Mouse (Mus musculus): ENCODE results near the gene Lrrk1. TPM values are rescaled to one million over a fixed set of nuclear protein-coding genes. Genes with fewer than 3 reads are reported as not detected.

The Lrrk1 gene
- total RNA-seq, 2 experiments from 2014 or later: 7.7 to 9.2 TPM

DNA sequence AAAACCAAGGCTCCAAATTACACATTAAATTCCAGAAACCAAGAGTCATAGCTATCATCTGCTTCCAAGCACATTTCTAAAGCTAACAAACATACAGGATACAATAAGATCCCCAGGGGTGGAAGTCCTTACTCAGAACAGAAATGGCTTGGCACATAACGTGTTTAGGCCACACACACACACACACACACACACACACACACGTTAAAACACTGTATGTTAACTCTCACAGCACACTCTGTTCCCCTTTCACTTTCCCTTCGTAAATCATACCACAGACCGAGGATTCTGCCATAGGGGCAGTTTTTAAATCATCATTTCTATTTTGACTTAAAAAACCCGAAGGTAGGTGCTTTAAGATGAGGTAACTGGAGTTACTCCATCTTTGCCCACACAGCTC, 3.9 kb downstream of the Lrrk1 start:
- DNase-seq: no peak

GRCm38 (mm10) chr7:66376560-66376959, 11.6 kb downstream of the Lrrk1 start:
- no peak for DNase-seq

- DNase-seq: no peak
Measured at GRCm38 (mm10) chr7:66375736-66376135, 12.4 kb downstream of the Lrrk1 start.

DNA sequence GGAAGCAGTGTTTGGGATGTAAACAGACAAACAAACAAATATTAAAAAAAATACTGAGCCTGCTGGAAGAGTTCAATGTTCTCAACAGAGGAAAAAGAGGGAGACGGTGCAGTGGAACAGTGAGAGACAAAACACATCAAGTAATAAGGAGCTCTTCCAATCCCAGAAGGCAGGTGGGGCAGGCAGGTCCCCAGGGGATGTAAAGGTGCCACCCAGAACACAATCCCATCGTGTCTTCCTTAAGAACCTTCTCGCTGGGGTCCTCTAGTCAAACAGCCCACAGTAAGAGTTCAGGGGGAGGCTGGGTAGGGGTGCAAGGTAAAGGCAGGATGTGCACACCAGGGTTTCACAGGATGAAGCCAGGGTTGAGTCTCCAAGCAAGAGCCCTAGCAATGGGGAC, 14.8 kb downstream of the Lrrk1 start:
- DNase-seq: no peak

GRCm38 (mm10) chr7:66370970-66371369, 17.2 kb downstream of the Lrrk1 start:
- DNase-seq: no peak

DNA sequence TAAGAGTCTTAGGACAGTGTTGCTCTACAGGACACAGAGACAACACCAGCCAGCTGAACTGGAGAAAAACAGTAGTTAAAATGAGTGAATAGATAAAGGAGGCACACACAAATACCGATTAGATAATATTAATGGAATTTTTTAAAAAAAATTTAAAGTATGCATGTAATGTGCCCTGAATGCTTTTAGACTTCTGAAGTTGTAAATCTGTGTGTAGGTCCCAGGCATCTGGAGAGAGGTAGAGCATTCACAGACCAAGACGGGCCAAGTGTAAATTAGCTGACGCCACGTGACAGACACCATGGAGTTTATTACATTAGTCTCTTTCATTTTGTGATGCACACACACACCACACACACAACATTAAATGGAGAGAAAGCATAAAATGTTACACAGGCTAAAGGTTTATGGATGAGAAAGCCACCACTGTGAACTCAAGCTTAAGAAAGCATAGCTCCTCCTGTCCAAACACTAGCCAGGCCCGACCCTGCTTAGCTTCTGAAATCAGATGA, 18.2 kb downstream of the Lrrk1 start:
- DNase-seq: no peak

- no peak for DNase-seq
Measured at GRCm38 (mm10) chr7:66369071-66369933, 18.8 kb downstream of the Lrrk1 start.

DNA sequence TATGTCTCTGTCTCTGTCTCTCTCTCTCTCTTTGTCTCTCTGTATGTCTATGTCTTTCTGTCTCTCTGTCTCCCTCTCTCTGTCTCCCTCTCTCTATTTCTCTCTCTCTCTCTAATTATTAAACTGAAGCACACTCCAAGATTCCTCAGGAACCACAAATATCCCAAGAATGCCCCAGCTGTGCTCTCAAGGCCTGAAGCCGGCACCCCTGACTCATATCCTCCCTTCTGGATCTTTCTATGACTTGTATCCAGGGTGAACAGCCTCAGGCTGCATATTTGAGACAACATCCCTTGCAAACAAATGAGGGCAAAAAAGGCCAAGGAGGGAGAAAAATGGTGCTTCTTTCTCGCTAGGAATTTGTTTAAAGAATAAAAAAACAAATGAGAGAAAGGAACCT, 22.2 kb downstream of the Lrrk1 start, which contains the start of gene Gm10974:
TSS of gene Gm10974 (plus strand) at position 2 of the 400 bp plus-strand sequence.
- no peak for DNase-seq

DNA sequence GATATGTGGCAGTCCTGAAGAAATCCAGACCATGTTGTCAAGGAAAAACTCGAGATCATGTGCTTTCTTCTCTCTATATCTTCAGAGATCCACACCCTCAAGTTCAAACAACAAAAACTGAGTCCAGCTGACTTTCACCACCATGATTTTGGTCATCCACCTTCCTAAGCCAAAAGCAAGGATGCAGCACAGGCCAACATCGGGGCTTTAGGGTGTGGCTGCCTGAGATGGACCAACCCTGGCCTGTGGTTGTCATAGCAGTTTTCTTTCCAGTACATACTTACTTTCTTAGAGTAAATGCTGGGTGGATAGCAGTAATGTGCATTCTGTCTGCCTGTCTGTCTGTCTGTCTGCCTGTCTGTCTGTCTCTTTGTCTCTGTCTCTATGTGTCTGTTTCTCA, 22.7 kb downstream of the Lrrk1 start:
- DNase-seq: no peak

DNA sequence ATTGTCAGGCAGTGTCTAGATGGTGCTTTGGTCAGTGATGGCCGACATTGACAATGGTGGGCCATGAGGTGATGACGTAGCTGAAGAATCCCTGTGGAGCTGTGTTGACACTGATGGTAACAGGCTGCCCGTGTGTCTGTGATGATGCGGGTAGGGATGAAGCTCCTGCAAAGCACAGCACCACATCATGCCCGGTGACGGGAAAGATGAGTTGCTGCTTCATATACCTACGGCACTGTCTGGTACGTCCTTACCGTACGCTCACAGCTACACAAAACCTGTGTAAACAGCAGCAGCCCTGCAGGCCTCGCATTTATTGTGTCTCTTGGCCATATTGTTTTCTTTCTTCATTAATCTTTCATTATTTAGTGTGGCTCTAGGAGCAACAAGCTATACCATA, 23.7 kb downstream of the Lrrk1 start:
- no peak for DNase-seq

GRCm38 (mm10) chr7:66359044-66359443, 29.1 kb downstream of the Lrrk1 start:
- DNase-seq: no peak

- DNase-seq: no peak
Measured at GRCm38 (mm10) chr7:66358461-66358860, 29.7 kb downstream of the Lrrk1 start.

DNA sequence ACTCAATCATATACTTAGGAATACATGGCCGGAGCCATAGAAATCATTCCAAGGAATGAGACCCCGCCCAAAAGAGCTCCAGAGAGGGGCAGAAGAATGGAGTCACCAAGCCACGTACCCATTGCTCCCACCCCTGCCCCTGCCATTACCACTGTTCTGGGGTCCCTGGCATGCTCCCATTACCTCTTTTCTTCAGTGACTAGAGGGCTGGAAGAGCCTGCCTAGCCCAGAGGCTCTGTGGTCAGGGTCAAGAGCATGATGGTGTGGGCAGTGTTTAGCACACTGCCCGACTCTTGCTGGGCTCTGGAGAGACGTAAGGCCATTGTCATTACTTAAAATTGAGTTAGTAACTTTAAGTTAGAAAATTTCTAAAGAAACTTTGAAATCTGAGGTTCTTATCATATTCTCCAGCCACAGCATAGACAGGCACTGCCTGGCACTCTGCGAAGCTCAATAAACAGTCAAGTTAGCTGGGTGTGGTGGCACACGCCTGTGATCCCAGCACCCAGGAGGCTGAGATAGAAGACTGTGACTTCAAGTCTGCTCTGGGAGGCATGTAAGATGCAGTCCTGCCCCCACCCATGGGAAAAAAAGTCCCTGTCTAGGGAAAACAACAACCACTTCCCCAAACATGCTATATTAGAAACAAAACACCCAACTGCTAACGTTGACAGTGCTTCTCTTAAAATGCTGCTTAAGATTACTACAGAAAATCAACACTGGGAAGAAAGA, 32.2 kb downstream of the Lrrk1 start:
- DNase-seq: no peak

DNA sequence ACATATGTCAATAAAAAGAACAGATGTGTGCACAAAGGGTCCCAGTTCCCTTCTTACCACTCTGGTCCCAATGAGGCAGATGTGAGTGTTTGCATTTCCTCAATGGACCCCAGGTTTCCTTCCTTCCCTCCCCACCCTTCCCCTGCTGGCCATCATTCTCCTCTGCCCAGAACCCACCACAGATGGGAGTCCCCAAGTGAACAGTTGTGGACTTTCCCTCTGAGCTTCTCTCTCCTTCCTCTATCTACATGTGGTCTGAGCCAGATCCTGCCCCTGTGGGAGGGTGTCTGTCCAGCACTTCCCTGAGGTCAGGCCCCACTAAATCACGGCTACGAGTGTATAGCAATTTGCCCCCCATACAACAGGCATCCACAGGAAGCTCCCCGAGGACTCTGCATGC, 33.2 kb downstream of the Lrrk1 start:
- no peak for DNase-seq

- no peak for DNase-seq
Measured at GRCm38 (mm10) chr7:66351074-66351473, 37.1 kb downstream of the Lrrk1 start.

DNA sequence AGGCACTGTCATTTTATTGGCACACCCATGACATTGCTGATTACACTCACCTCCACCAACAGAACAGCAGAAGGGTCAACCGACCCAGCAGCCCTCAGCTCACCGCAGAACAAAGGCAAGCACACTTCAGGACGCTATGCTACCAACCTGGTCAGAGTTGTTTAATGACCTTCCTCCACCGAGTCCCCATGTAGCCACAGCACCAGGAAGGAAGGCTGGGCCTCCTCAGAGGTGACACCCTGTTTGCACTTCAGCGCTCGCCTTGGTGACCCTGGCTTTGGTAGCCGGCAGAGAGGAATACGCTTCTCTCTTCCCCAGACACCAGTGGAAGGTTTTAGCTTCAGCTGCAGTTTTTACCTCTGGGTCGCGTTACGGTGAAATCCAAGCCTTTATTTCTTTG, 38.5 kb downstream of the Lrrk1 start:
- no peak for DNase-seq

- no peak for DNase-seq
Measured at GRCm38 (mm10) chr7:66348588-66348987, 39.6 kb downstream of the Lrrk1 start.

GRCm38 (mm10) chr7:66346959-66347663, 41.0 kb downstream of the Lrrk1 start:
- DNase-seq: no peak

- DNase-seq: no peak
Measured at GRCm38 (mm10) chr7:66343307-66343706, 44.8 kb downstream of the Lrrk1 start.

- no peak for DNase-seq
Measured at GRCm38 (mm10) chr7:66342831-66343230, 45.3 kb downstream of the Lrrk1 start.

GRCm38 (mm10) chr7:66342323-66342722, 45.8 kb downstream of the Lrrk1 start:
- peak; percentile 79 for DNase-seq

GRCm38 (mm10) chr7:66340044-66340443, 48.1 kb downstream of the Lrrk1 start:
- no peak for DNase-seq

DNA sequence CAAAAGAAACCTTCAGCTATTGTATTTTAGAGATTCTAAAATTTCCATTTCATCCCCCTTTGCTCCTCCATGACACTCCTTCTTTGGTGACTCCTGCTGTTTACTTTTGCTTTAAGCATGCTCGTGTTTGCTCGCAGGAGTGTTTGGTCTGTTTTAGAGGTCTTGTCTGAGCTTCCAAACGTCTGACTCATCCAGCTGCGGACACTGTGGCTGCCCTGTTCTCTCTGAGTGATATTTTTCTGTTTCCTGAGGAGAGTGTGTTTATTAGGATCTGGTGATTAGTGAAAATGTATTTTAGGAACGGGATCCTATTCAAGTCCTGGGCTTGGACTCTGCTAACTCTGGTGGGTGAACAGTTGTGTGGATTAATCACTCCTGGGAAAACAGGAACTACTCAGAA, 48.5 kb downstream of the Lrrk1 start:
- DNase-seq: no peak
